In genomic region chr7:133551000-133551399, GRCm38 (mm10) we compare ENCODE assay signal across 34 mouse cellular contexts. TPM values are rescaled to one million over a fixed set of nuclear protein-coding genes. Genes with fewer than 3 reads are reported as not detected.
DNase-seq lines count a peak whose midpoint lies in the region; ATAC-seq and TF ChIP-seq lines count a peak whose summit lies in the region.
"Had no signal": no experiment of that assay in that cellular context is flagged by ENCODE, and none has a peak within 500 bp of the region (broad histone marks: within the 10 kb centered on the region; RNA-seq: fewer than 3 reads in every experiment).

No protein-coding gene starts in this region.

- no peak for TF ChIP-seq CTCF in MEL (IDR thresholded peaks at IDR 0.05 in 2 of 3, conservative IDR thresholded peaks at IDR 0.05 in 1 of 3; ENCODE audit: control insufficient read depth in 1 of 3, insufficient read depth in 1 of 3, low read depth in 2 of 3, low read length in 3 of 3, poor library complexity in 1 of 3, severe bottlenecking in 1 of 3)
- TF ChIP-seq CTCF in liver, embryonic 14.5 days (IDR thresholded peaks at IDR 0.05; ENCODE audit: low read depth), result no peak

- H3K4me1 ChIP-seq in MEL (ENCODE audit: control insufficient read depth in 1 of 2, insufficient read depth in 2 of 2, low read length in 2 of 2), result peaks cover 5 to 9% of the 10 kb centered on the region in 2 experiments; a peak in 3 of 4 replicates
- H3K4me1 ChIP-seq in liver, embryonic 11.5 days (replicated peaks; ENCODE audit: control insufficient read depth, insufficient read depth, low read length), result no peaks in the 10 kb centered on the region; the same call in 1 of the 2 replicates
- H3K4me1 ChIP-seq in liver, embryonic 14.5 days (replicated peaks; ENCODE audit: control insufficient read depth in 2 of 2, insufficient read depth in 2 of 2, low read length in 1 of 2), result peaks cover 15 to 19% of the 10 kb centered on the region in 2 experiments; a peak in 3 of 4 replicates
- H3K4me1 ChIP-seq: forebrain, embryonic 13.5 days; hindbrain, embryonic 12.5 days; hindbrain, embryonic 15.5 days had no signal

- no peak for TF ChIP-seq RAD21 in MEL (IDR thresholded peaks at IDR 0.05; ENCODE audit: low read depth, low read length)

- no peaks in the 10 kb centered on the region; a peak in 2 of 4 replicates for H3K36me3 ChIP-seq in MEL (ENCODE audit: control insufficient read depth in 1 of 2, insufficient read depth in 2 of 2, low read length in 2 of 2)
- H3K36me3 ChIP-seq in liver, embryonic 11.5 days (ENCODE audit: control insufficient read depth, insufficient read depth, low read length), result no peaks in the 10 kb centered on the region
- no peaks in the 10 kb centered on the region for H3K36me3 ChIP-seq in liver, embryonic 14.5 days (replicated peaks; ENCODE audit: control insufficient read depth, insufficient read depth, low read depth)
- H3K36me3 ChIP-seq: forebrain, embryonic 10.5 days; hindbrain, embryonic 12.5 days; hindbrain, embryonic 15.5 days had no signal

- no peaks in the 10 kb centered on the region; a peak in 2 of 4 replicates for H3K27me3 ChIP-seq in MEL (ENCODE audit: control insufficient read depth in 1 of 2, insufficient read depth in 2 of 2, low read length in 2 of 2)
- no peaks in the 10 kb centered on the region for H3K27me3 ChIP-seq in liver, embryonic 11.5 days (replicated peaks; ENCODE audit: control insufficient read depth, insufficient read depth, low read length)
- no peaks in the 10 kb centered on the region for H3K27me3 ChIP-seq in liver, embryonic 14.5 days (ENCODE audit: control insufficient read depth, insufficient read depth, low read length)
- H3K27me3 ChIP-seq: forebrain, embryonic 13.5 days; hindbrain, embryonic 12.5 days; hindbrain, embryonic 15.5 days; Patski had no signal

- no peaks in the 10 kb centered on the region for H3K79me2 ChIP-seq in MEL (ENCODE audit: control insufficient read depth, insufficient read depth, low read length, poor library complexity)

- H3K9ac ChIP-seq in MEL (ENCODE audit: control insufficient read depth, low read depth, low read length, poor library complexity, severe bottlenecking), result no peak overlapping the region
- no peak overlapping the region for H3K9ac ChIP-seq in liver, embryonic 11.5 days (ENCODE audit: low read depth, low read length)
- no peak overlapping the region for H3K9ac ChIP-seq in liver, embryonic 14.5 days (replicated peaks)
- H3K9ac ChIP-seq: forebrain, embryonic 13.5 days; forebrain, postnatal 0 days; hindbrain, embryonic 12.5 days; hindbrain, embryonic 15.5 days had no signal

- 51% methylated on average over 2 of the region's 2 CpGs for WGBS in liver, embryonic 11.5 days
- WGBS in liver, embryonic 14.5 days (ENCODE audit: insufficient replicate concordance), result 30% methylated on average over 2 of the region's 2 CpGs

- no peak overlapping the region for H3K4me3 ChIP-seq in MEL (ENCODE audit: control insufficient read depth in 1 of 2, insufficient read depth in 1 of 2, low read depth in 2 of 2, low read length in 2 of 2)
- no peak overlapping the region for H3K4me3 ChIP-seq in liver, embryonic 11.5 days (ENCODE audit: low read depth, low read length)
- H3K4me3 ChIP-seq in liver, embryonic 14.5 days (ENCODE audit: insufficient read depth in 1 of 2, low read depth in 2 of 2, low read length in 2 of 2), result no peak overlapping the region
- H3K4me3 ChIP-seq: forebrain, embryonic 10.5 days; forebrain, embryonic 13.5 days; gastrocnemius, adult 2 months; heart, adult 2 months; hindbrain, embryonic 12.5 days; hindbrain, embryonic 15.5 days had no signal

- H3K4me2 ChIP-seq in liver, embryonic 11.5 days, result no peak overlapping the region
- H3K4me2 ChIP-seq in liver, embryonic 14.5 days (ENCODE audit: low read depth), result no peak overlapping the region
- H3K4me2 ChIP-seq: forebrain, embryonic 13.5 days; heart, embryonic 11.5 days; hindbrain, embryonic 12.5 days; hindbrain, embryonic 15.5 days had no signal

- no peak for TF ChIP-seq EP300 in MEL (IDR thresholded peaks at IDR 0.05; ENCODE audit: low read depth in 1 of 2, low read length in 2 of 2)
- no peak for TF ChIP-seq EP300 in liver, embryonic 14.5 days (IDR thresholded peaks at IDR 0.05; ENCODE audit: low read depth)

- H3K9me3 ChIP-seq in MEL (replicated peaks; ENCODE audit: insufficient read depth, low read length), result no peaks in the 10 kb centered on the region
- no peaks in the 10 kb centered on the region for H3K9me3 ChIP-seq in liver, embryonic 11.5 days (ENCODE audit: control insufficient read depth, low read length)
- H3K9me3 ChIP-seq in liver, embryonic 14.5 days (ENCODE audit: control insufficient read depth, low read length), result no peaks in the 10 kb centered on the region
- H3K9me3 ChIP-seq: hindbrain, embryonic 12.5 days; hindbrain, embryonic 15.5 days had no signal

- ATAC-seq in liver, embryonic 11.5 days (replicated peaks; ENCODE audit: low FRiP score), result peak; percentile 65; the same call in 1 of the 2 replicates
- ATAC-seq in liver, embryonic 14.5 days (ENCODE audit: insufficient read depth), result peak; percentile 53
- ATAC-seq: activated CD4-positive, CD25-positive, alpha-beta regulatory T cell, adult 4 months; forebrain, embryonic 13.5 days; forebrain, postnatal 0 days; Patski had no signal

- no peak for TF ChIP-seq POLR2A in MEL (IDR thresholded peaks at IDR 0.05; ENCODE audit: control insufficient read depth in 1 of 2, insufficient read depth in 1 of 2, low read depth in 1 of 2, low read length in 2 of 2, poor library complexity in 1 of 2)

- peak; percentile 64 for DNase-seq in heart, adult 11 months
- no peak for DNase-seq in heart, adult 8-10 months (ENCODE audit: low spot score)
- DNase-seq in MEL (ENCODE audit: low read depth, low spot score), result peak; percentile 15
- DNase-seq in liver, embryonic 11.5 days (ENCODE audit: low spot score), result no peak
- no peak for DNase-seq in liver, embryonic 14.5 days (ENCODE audit: low read depth in 3 of 3, low spot score in 3 of 3)
- no peak for DNase-seq in adrenal gland, postnatal 14 days
- DNase-seq in adrenal gland, adult 8-10 months, result no peak
- DNase-seq in cerebellum, postnatal 10 days, result no peak
- DNase-seq: adrenal gland, postnatal 10 days; cerebellum, adult 11 months; cerebellum, adult 2 months; cerebellum, adult 9-11 months; cerebellum, postnatal 36 days; forebrain, postnatal 0 days; gastrocnemius, adult 2 months; gastrocnemius, postnatal 14 days; heart, adult 2 months had no signal

- no peak overlapping the region for H3K27ac ChIP-seq in MEL (ENCODE audit: control insufficient read depth, low read depth, low read length)
- H3K27ac ChIP-seq in liver, embryonic 11.5 days (ENCODE audit: low read depth, low read length), result no peak overlapping the region
- no peak overlapping the region for H3K27ac ChIP-seq in liver, embryonic 14.5 days
- H3K27ac ChIP-seq: forebrain, embryonic 10.5 days; forebrain, embryonic 13.5 days; gastrocnemius, adult 2 months; heart, adult 2 months; hindbrain, embryonic 12.5 days; hindbrain, embryonic 15.5 days had no signal

TF ChIP-seq in MEL, 35 proteins besides CTCF, POLR2A, EP300 and RAD21:
- TF ChIP-seq GABPA (IDR thresholded peaks at IDR 0.05; ENCODE audit: low read depth, low read length), result no peak
- TF ChIP-seq SIN3A (IDR thresholded peaks at IDR 0.05; ENCODE audit: low read length), result no peak
- TF ChIP-seq ZKSCAN1 (IDR thresholded peaks at IDR 0.05; ENCODE audit: low read depth, low read length), result no peak
- no peak for TF ChIP-seq ZC3H11A (IDR thresholded peaks at IDR 0.05; ENCODE audit: low read depth, low read length)
- no peak for TF ChIP-seq GATA1 (IDR thresholded peaks at IDR 0.05; ENCODE audit: low read depth, low read length)
- TF ChIP-seq HCFC1 (IDR thresholded peaks at IDR 0.05; ENCODE audit: low read depth, low read length), result no peak
- no peak for TF ChIP-seq POLR2AphosphoS2 (IDR thresholded peaks at IDR 0.05; ENCODE audit: low read length)
- no peak for TF ChIP-seq MAZ (IDR thresholded peaks at IDR 0.05; ENCODE audit: low read depth, low read length)
- TF ChIP-seq POLR2AphosphoS5 (IDR thresholded peaks at IDR 0.05; ENCODE audit: borderline replicate concordance, low read depth, low read length), result no peak
- no peak for TF ChIP-seq TAL1 (IDR thresholded peaks at IDR 0.05; ENCODE audit: low read length)
- TF ChIP-seq SMC3 (IDR thresholded peaks at IDR 0.05; ENCODE audit: low read depth, low read length), result no peak
- no peak for TF ChIP-seq CHD2 (IDR thresholded peaks at IDR 0.05; ENCODE audit: low read length)
- no peak for TF ChIP-seq KAT2A (conservative IDR thresholded peaks at IDR 0.05; ENCODE audit: low read depth, low read length)
- no peak for TF ChIP-seq MEF2A (IDR thresholded peaks at IDR 0.05; ENCODE audit: extremely low read depth, insufficient replicate concordance, low read depth, low read length, poor library complexity, severe bottlenecking)

RNA-seq across cellular contexts. Expression of gene Tex36, which starts 51.0 kb away (rescaled TPM):
- not detected for total RNA-seq in heart, adult 8-10 months (2022)
- total RNA-seq in MEL (2012; rRNA removed), result not detected in 2 replicates
- polyA plus RNA-seq in MEL (2012; ENCODE audit: insufficient read depth in 1 of 2, insufficient read length in 2 of 2, low read depth in 1 of 2, low replicate concordance in 2 of 2, missing spikeins in 1 of 2), result not detected
- polyA plus RNA-seq in liver, embryonic 11.5 days (2014; fragmentation: Nextera tagmentation; extraction: Ambion mirVana), result not detected in 2 replicates
- not detected in 2 replicates for polyA plus RNA-seq in liver, embryonic 14.5 days (2012; rRNA removed)
- polyA plus RNA-seq in liver, embryonic 14.5 days (2014; fragmentation: Nextera tagmentation; extraction: Ambion mirVana), result not detected in 2 replicates
- total RNA-seq in adrenal gland, postnatal 14 days (2021), result not detected in 2 replicates
- not detected for total RNA-seq in adrenal gland, adult 8-10 months (2022)
- total RNA-seq: adrenal gland, postnatal 10 days; adrenal gland, postnatal 4 days; ES-E14; forebrain, postnatal 0 days; gastrocnemius, adult 2 months; gastrocnemius, postnatal 14 days; heart, adult 2 months; heart, postnatal 25 days; hematopoietic stem cell, adult 5-6 weeks had no signal
- polyA plus RNA-seq: activated CD4-positive, CD25-positive, alpha-beta regulatory T cell, adult 4 months; embryonic facial prominence, embryonic 11.5 days; embryonic facial prominence, embryonic 14.5 days; forebrain, embryonic 10.5 days; forebrain, embryonic 13.5 days; frontal cortex, adult 2 months; heart, adult 2 months; heart, embryonic 11.5 days; heart, embryonic 14.5 days; heart, postnatal 0 days; hindbrain, embryonic 12.5 days; hindbrain, embryonic 15.5 days; intestine, embryonic 14.5 days; Patski had no signal

Comparison
In these comparisons a context has a peak if more than half of its experiments do, and no peak if none do; other contexts are left out.
1. DNase-seq: peak in heart, adult 11 months (single experiment) and MEL (single experiment); none in heart, adult 8-10 months (single experiment), liver, embryonic 11.5 days (single experiment), liver, embryonic 14.5 days (0 of 3), adrenal gland, postnatal 14 days (single experiment), adrenal gland, adult 8-10 months (single experiment) and cerebellum, postnatal 10 days (0 of 2).